Mouse (Mus musculus) midbrain, embryonic 16.5 days (tissue): ENCODE measurements around the gene Myo1h. TPM values are rescaled to one million over a fixed set of nuclear protein-coding genes. Genes with fewer than 3 reads are reported as not detected.

Experiments used
- ATAC-seq: fragments of 200-750 bp; cut with Nextera tagmentation; 2 replicates; pipeline ENCODE4 v1.8.0; 2017; ENCODE audit warnings: moderate TSS enrichment
- H3K27ac ChIP-seq: fragments of 300-500 bp; sonication (generic); 2 replicates; pipeline ENCODE4 v1.5.1; 2014; ENCODE audit warnings: mild to moderate bottlenecking, low read length, mixed read lengths
- H3K27me3 ChIP-seq: fragments of 300-500 bp; sonication (generic); 2 replicates; pipeline ENCODE4 v1.6.1; 2014; ENCODE audit warnings: low read depth, low read length, mixed read lengths; ENCODE audit not compliant: control insufficient read depth, insufficient read depth
- H3K36me3 ChIP-seq: fragments of 300-500 bp; sonication (generic); 2 replicates; pipeline ENCODE4 v1.6.1; 2014; ENCODE audit warnings: mild to moderate bottlenecking, low read length, moderate library complexity, mixed read lengths; ENCODE audit not compliant: control insufficient read depth, insufficient read depth
- H3K4me1 ChIP-seq: fragments of 300-500 bp; sonication (generic); 2 replicates; pipeline ENCODE4 v1.6.1; 2014; ENCODE audit warnings: mild to moderate bottlenecking, low read length, mixed read lengths; ENCODE audit not compliant: control insufficient read depth, insufficient read depth
- H3K4me2 ChIP-seq: fragments of 300-500 bp; sonication (generic); 2 replicates; pipeline ENCODE4 v1.6.1; 2014; ENCODE audit warnings: mild to moderate bottlenecking, low read length, mixed read lengths
- H3K4me3 ChIP-seq: fragments of 300-500 bp; sonication (generic); 2 replicates; pipeline ENCODE4 v1.5.1; 2014; ENCODE audit warnings: low read depth, mild to moderate bottlenecking, low read length, moderate library complexity, mixed read lengths
- H3K9ac ChIP-seq: fragments of 300-500 bp; sonication (generic); 2 replicates; pipeline ENCODE4 v1.6.1; 2014; ENCODE audit warnings: low read depth, low read length, mixed read lengths
- H3K9me3 ChIP-seq: fragments of 300-500 bp; sonication (generic); replicated peaks from 2 replicates; pipeline ENCODE4 v1.6.1; 2014; ENCODE audit warnings: mild to moderate bottlenecking, low read length, mixed read lengths; ENCODE audit not compliant: control insufficient read depth, poor library complexity, severe bottlenecking
- WGBS: fragments of 180-500 bp; shearing (Covaris S2); extraction: QIAGEN DNeasy Blood & Tissue Kit; methylation state at CpG from one replicate; pipeline ENCODE4 v1.1.7; 2014; 5-methylcytosine and 5-hydroxymethylcytosine counted together
- polyA plus RNA-seq: library from polyadenylated mRNA; unstranded; fragments of >200 nt; fragmentation: Nextera tagmentation; extraction: Ambion mirVana; gene quantifications from 2 replicates; pipeline ENCODE4 v1.2.1, GENCODE M21; 2015

The Myo1h gene
- polyA plus RNA-seq, 1 experiment from 2014 or later, result 0.82 TPM

- no peaks in the 10 kb centered on the region for H3K9me3 ChIP-seq
- no peaks in the 10 kb centered on the region for H3K36me3 ChIP-seq
- H3K4me3 ChIP-seq, result no peak overlapping the region
- H3K9ac ChIP-seq, result no peak overlapping the region
- 36% methylated on average over 24 of the region's 24 CpGs for WGBS
- no peak overlapping the region for H3K4me2 ChIP-seq
- no peak for ATAC-seq
- peaks cover 13% of the 10 kb centered on the region; the same call in 1 of the 2 replicates for H3K4me1 ChIP-seq
- no peak overlapping the region for H3K27ac ChIP-seq
- peaks cover 10% of the 10 kb centered on the region for H3K27me3 ChIP-seq
These were observed 11.1 kb downstream of the Myo1h start for GRCm38 (mm10) chr5:114299883-114300610.

DNA sequence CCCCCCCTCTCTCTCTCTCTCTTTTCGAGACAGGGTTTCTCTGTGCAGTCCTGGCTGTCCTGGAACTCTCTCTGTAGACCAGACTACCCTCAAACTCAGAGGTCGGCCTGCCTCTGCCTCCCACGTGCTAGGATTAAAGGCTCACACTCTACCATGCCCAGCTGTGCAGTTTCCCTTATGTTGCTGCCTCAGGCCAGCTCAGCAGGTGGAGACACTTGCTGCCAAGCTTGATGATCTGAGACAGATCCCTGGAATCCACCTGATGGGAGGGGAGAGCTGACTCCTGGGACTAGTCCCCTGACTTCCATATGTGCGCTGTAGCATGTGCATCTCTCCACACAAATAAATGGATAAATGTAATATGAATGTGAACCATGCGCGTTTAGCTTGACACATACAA lies 14.2 kb downstream of the Myo1h start:
- ATAC-seq, result no peak
- H3K27me3 ChIP-seq, result peaks cover 10% of the 10 kb centered on the region
- 86% methylated on average over 6 of the region's 6 CpGs for WGBS

DNA sequence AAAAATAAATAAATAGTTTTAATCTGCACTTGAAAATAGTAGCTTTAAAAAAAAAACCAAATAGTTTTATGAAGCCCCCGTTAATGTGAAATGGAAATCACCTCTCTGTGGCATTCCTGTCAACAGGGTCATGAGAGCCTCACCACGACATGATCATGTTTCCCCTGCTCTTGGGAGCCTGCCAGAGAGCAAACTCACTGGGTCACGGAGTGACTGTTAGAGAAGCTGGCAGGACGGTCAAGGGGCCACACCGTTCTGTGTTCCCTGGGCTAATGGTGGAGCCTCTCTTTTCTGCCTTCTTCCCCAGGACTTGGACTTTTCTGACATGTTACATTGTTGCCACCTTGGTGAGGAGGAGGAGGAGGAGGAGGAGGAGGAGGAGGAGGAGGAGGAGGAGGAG lies 17.5 kb downstream of the Myo1h start:
- Histone ChIP-seq H3K4me1 (no peaks in the 10 kb centered on the region), H3K27ac (no peak overlapping the region), H3K4me3 (no peak overlapping the region), H3K27me3 (peaks cover 23% of the 10 kb centered on the region), H3K9ac (no peak overlapping the region), H3K36me3 (no peaks in the 10 kb centered on the region), H3K4me2 (no peak overlapping the region), H3K9me3 (no peaks in the 10 kb centered on the region)
- 75% methylated on average over 5 of the region's 5 CpGs for WGBS
- ATAC-seq, result no peak

More for the DNA sequence above, 14.2 kb downstream of the Myo1h start:
- no peak overlapping the region for H3K9ac ChIP-seq
- H3K9me3 ChIP-seq, result no peaks in the 10 kb centered on the region
- H3K4me1 ChIP-seq, result 0 out of 2 replicates have a peak, but pooled peaks cover 7% of the 10 kb centered on the region
- H3K4me3 ChIP-seq, result no peak overlapping the region
- H3K4me2 ChIP-seq, result no peak overlapping the region
- H3K27ac ChIP-seq, result no peak overlapping the region
- H3K36me3 ChIP-seq, result no peaks in the 10 kb centered on the region

DNA sequence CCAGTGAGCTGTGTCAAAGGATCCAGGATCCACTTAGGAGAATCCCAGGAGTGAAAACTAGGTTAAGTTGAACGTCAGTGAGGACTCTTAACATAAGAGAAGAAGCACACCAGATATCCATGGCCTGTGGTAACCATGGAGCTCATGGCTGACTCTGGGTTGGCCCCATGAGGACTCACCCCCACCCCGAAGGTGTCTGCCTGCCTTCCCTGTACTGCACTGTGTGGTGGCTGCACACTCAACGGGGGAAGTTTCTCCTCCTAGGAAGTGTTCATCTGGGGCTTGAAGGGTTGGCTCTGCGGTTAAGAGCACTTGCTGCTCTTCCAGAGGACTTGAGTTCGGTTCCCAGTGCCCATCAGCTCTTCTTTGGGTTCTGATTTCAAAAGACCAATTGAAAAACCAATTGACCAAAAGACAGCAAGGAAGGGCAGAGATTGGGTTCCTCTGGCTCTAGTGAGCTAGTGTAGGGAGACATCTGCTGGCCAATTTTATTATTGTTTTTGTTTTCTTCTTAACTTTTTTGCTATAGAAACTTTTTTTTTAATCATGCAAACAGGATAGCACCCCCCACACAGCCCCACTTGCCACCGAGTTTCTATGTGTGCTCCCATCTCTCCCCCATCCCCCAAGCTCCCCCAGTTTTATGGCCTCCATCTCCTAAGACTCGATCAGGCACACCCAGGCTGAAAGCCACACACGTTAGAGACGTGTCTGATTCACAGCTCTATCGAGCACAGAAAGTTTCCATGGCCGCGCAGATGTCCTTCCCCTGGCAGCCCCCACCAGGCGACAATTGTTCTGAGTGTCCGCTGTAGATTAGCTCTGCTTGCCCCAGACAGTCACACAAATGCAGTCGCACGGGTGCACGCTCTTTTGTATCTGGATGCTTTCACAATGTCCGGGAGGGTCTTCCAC lies 20.1 kb downstream of the Myo1h start:
- H3K27me3 ChIP-seq, result peaks cover 13% of the 10 kb centered on the region
- H3K4me1 ChIP-seq, result no peaks in the 10 kb centered on the region
- H3K9ac ChIP-seq, result no peak overlapping the region
- no peak for ATAC-seq
- WGBS, result 37% methylated on average over 18 of the region's 18 CpGs
- no peak overlapping the region for H3K27ac ChIP-seq
- H3K4me3 ChIP-seq, result no peak overlapping the region
- H3K4me2 ChIP-seq, result peak overlapping the region; percentile 19; the same call in 1 of the 2 replicates
- H3K9me3 ChIP-seq, result no peaks in the 10 kb centered on the region
- H3K36me3 ChIP-seq, result no peaks in the 10 kb centered on the region

- Histone ChIP-seq H3K27ac (no peak overlapping the region), H3K9me3 (no peaks in the 10 kb centered on the region), H3K4me3 (no peak overlapping the region), H3K4me1 (no peaks in the 10 kb centered on the region), H3K36me3 (no peaks in the 10 kb centered on the region), H3K27me3 (peaks cover 13% of the 10 kb centered on the region), H3K9ac (no peak overlapping the region), H3K4me2 (no peak overlapping the region)
- WGBS, result 31% methylated on average over 11 of the region's 11 CpGs
- ATAC-seq, result no peak
These were observed 20.7 kb downstream of the Myo1h start for GRCm38 (mm10) chr5:114309680-114310036.

- H3K4me2 ChIP-seq, result no peak overlapping the region
- no peak for ATAC-seq
- H3K4me3 ChIP-seq, result no peak overlapping the region
- H3K36me3 ChIP-seq, result no peaks in the 10 kb centered on the region
- no peaks in the 10 kb centered on the region for H3K27me3 ChIP-seq
- no peaks in the 10 kb centered on the region for H3K9me3 ChIP-seq
- peaks cover 5% of the 10 kb centered on the region; the same call in 1 of the 2 replicates for H3K4me1 ChIP-seq
- H3K9ac ChIP-seq, result no peak overlapping the region
- 63% methylated on average over 25 of the region's 25 CpGs for WGBS
- no peak overlapping the region for H3K27ac ChIP-seq
These were observed 34.3 kb downstream of the Myo1h start for GRCm38 (mm10) chr5:114323105-114323790.

GRCm38 (mm10) chr5:114323791-114324507 lies 35.0 kb downstream of the Myo1h start:
- WGBS, result 14% methylated on average over 16 of the region's 16 CpGs
- H3K4me2 ChIP-seq, result peak overlapping the region; percentile 37

GRCm38 (mm10) chr5:114342996-114343395 lies 54.0 kb downstream of the Myo1h start:
- Histone ChIP-seq H3K27me3 (no peaks in the 10 kb centered on the region), H3K4me2 (no peak overlapping the region), H3K9ac (no peak overlapping the region), H3K27ac (no peak overlapping the region), H3K9me3 (no peaks in the 10 kb centered on the region), H3K4me3 (no peak overlapping the region), H3K36me3 (no peaks in the 10 kb centered on the region), H3K4me1 (no peaks in the 10 kb centered on the region)
- 92% methylated on average over 5 of the region's 5 CpGs for WGBS
- ATAC-seq, result no peak

More at GRCm38 (mm10) chr5:114323791-114324507, 35.0 kb downstream of the Myo1h start:
- Histone ChIP-seq H3K9me3 (no peaks in the 10 kb centered on the region), H3K4me3 (no peak overlapping the region), H3K27me3 (no peaks in the 10 kb centered on the region), H3K4me1 (peaks cover 5% of the 10 kb centered on the region; the same call in 1 of the 2 replicates), H3K9ac (no peak overlapping the region), H3K27ac (no peak overlapping the region), H3K36me3 (no peaks in the 10 kb centered on the region)
- no peak for ATAC-seq
